Mouse (Mus musculus) lung, adult 2 months (tissue): ENCODE data around the gene Atp6v1e2.

Experiments
- CTCF ChIP-seq: fragments of 200-500 bp; IDR thresholded peaks from 2 replicates; pipeline ENCODE4 v1.5.1; 2011; ENCODE audit warnings: mild to moderate bottlenecking, low read length, control low read depth; ENCODE audit not compliant: insufficient read depth
- POLR2A ChIP-seq: fragments of 200-500 bp; IDR thresholded peaks from 2 replicates; pipeline ENCODE4 v1.6.1; 2011; ENCODE audit warnings: low read depth, mild to moderate bottlenecking, control low read depth, low read length, borderline replicate concordance; ENCODE audit errors: extremely low read depth

- TF ChIP-seq CTCF (peak; percentile 81), POLR2A (no peak)
These were observed 41.6 kb downstream of the Atp6v1e2 start for GRCm38 (mm10) chr17:86906136-86906461.
